Mouse (Mus musculus) brain, embryonic 18.5 days (tissue): Measurements from ENCODE around the gene Olfr632.
"Not testable (repeated sequence)": the region's sequence is repeated elsewhere in the genome, so short reads cannot be mapped to it uniquely, and the experiment has no call there.

ENCODE experiments used
- DNase-seq: peaks from one replicate; pipeline ENCODE4 v3.0.0-alpha.2; 2012; ENCODE audit warnings: low read depth, low spot score

Gene Olfr632

GRCm38 (mm10) chr7:103934264-103934663 lies at the start of gene Olfr632:
TSS of gene Olfr632 (plus strand) at chr7:103934347.
- DNase-seq, result no peak

- no peak for DNase-seq
Measured at GRCm38 (mm10) chr7:103886152-103886551, 48.0 kb upstream of the Olfr632 start, which contains the start of gene Olfr66. TSS of gene Olfr66 (minus strand) at chr7:103886252.

- DNase-seq, result no peak
Measured at GRCm38 (mm10) chr7:103894385-103894784, 39.8 kb upstream of the Olfr632 start, which contains the start of gene Olfr64. TSS of gene Olfr64 (minus strand) at chr7:103894485.

GRCm38 (mm10) chr7:103903187-103903586 lies 31.0 kb upstream of the Olfr632 start, which contains the start of gene Olfr65:
TSS of gene Olfr65 (plus strand) at chr7:103903487.
- no peak for DNase-seq

- DNase-seq, result no peak
Measured at GRCm38 (mm10) chr7:103910047-103910446, 24.1 kb upstream of the Olfr632 start.

GRCm38 (mm10) chr7:103912969-103913511 lies 21.1 kb upstream of the Olfr632 start:
- DNase-seq, result no peak

- no peak for DNase-seq
Measured at GRCm38 (mm10) chr7:103915338-103915737, 18.8 kb upstream of the Olfr632 start.

GRCm38 (mm10) chr7:103928525-103928924 lies 5.6 kb upstream of the Olfr632 start, which contains the start of gene Olfr631:
TSS of gene Olfr631 (plus strand) at chr7:103928825.
- DNase-seq, result no peak

GRCm38 (mm10) chr7:103942730-103943129 lies 8.6 kb downstream of the Olfr632 start:
- DNase-seq, result no peak

- DNase-seq, result no peak
Measured at GRCm38 (mm10) chr7:103944137-103944536, 10.0 kb downstream of the Olfr632 start, which contains the start of gene Olfr633. TSS of gene Olfr633 (plus strand) at chr7:103944437.

- DNase-seq, result not testable (repeated sequence)
Measured at GRCm38 (mm10) chr7:103966873-103967272, 32.7 kb downstream of the Olfr632 start.

GRCm38 (mm10) chr7:103970852-103971251 lies 36.7 kb downstream of the Olfr632 start, which contains the start of gene Olfr635:
TSS of gene Olfr635 (plus strand) at chr7:103971152.
- DNase-seq, result no peak

GRCm38 (mm10) chr7:103971782-103972181 lies 37.6 kb downstream of the Olfr632 start:
- no peak for DNase-seq
